Mouse (Mus musculus) cortical plate, adult 2 months (tissue): ENCODE data around the gene Rwdd4a.

Experiments used
- CTCF ChIP-seq: fragments of 200-500 bp; IDR thresholded peaks from 2 replicates; pipeline ENCODE4 v1.5.1; 2011; ENCODE audit warnings: mild to moderate bottlenecking, control low read depth, low read length; ENCODE audit not compliant: insufficient read depth; ENCODE audit errors: extremely low read depth
- POLR2A ChIP-seq: fragments of 200-500 bp; IDR thresholded peaks from 2 replicates; pipeline ENCODE4 v1.6.1; 2011; ENCODE audit warnings: mild to moderate bottlenecking, low read length, control low read depth; ENCODE audit not compliant: insufficient read depth; ENCODE audit errors: extremely low read depth

DNA sequence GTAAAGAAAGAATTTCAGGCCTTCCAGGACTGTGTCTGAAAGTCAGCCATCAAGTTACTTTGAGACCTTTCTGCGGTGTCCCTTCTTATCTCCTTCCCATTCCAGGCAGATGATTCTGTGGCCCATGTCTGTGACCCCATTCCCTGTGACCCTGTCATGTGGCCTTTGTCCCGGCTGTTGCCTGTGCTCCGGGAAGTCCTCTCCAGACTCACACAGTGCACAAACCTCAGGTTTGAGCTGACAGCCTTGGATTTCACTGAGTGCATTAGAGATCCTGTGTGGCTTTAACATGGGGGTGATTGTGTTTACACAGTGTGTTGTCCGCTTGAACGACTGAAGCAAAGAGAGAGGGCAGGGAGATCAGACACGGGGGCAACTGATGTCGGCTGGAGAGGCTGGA lies 24.8 kb downstream of the Rwdd4a start:
- TF ChIP-seq POLR2A (no peak), CTCF (no peak)
